ENCODE assay signal across 21 mouse cellular contexts in the genomic region with DNA sequence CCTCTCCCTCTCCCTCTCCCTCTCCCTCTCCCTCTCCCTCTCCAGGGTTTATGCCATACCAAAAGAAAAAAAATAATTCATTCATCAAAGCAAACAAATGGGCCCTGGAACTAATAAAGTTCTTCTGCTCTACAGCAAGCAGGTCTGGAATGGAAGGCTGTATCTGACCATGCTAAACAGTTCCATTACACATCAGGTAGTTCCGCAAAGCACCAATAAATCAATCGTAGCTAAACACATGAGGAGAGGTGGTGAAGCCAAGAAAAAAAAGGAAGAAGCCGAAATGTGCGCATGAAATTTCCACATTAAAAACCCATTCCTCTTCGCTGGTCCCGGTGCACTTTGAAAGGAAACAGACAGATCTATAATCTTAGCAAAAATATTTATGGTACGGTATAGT.
A peak's percentile ranks its signal among the peaks of the same experiment; 100 is the strongest.
DNase-seq lines count a peak whose midpoint lies in the region; ATAC-seq and TF ChIP-seq lines count a peak whose summit lies in the region.
"Had no signal": no experiment of that assay in that cellular context is flagged by ENCODE, and none has a peak within 500 bp of the region (broad histone marks: within the 10 kb centered on the region; RNA-seq: fewer than 3 reads in every experiment).

No protein-coding gene starts in this region.

- H3K4me2 ChIP-seq in kidney, postnatal 0 days (ENCODE audit: low read length), result no peak overlapping the region
- H3K4me2 ChIP-seq in kidney, embryonic 15.5 days, result no peak overlapping the region
- H3K4me2 ChIP-seq in stomach, postnatal 0 days (replicated peaks; ENCODE audit: low read depth), result no peak overlapping the region
- H3K4me2 ChIP-seq: embryonic facial prominence, embryonic 12.5 days; forebrain, embryonic 13.5 days; forebrain, embryonic 15.5 days had no signal

- H3K9me3 ChIP-seq in kidney, postnatal 0 days (replicated peaks; ENCODE audit: low read length), result no peaks in the 10 kb centered on the region
- no peaks in the 10 kb centered on the region for H3K9me3 ChIP-seq in kidney, embryonic 15.5 days (replicated peaks)
- no peaks in the 10 kb centered on the region for H3K9me3 ChIP-seq in stomach, postnatal 0 days (ENCODE audit: control insufficient read depth, low read length)
- H3K9me3 ChIP-seq: embryonic facial prominence, embryonic 10.5 days; embryonic facial prominence, embryonic 12.5 days; forebrain, embryonic 13.5 days; forebrain, embryonic 15.5 days had no signal

- H3K4me1 ChIP-seq in kidney, postnatal 0 days (replicated peaks; ENCODE audit: insufficient read depth, low read length), result no peaks in the 10 kb centered on the region
- H3K4me1 ChIP-seq in kidney, embryonic 15.5 days, result no peaks in the 10 kb centered on the region
- no peaks in the 10 kb centered on the region for H3K4me1 ChIP-seq in stomach, postnatal 0 days (replicated peaks; ENCODE audit: control insufficient read depth, insufficient read depth)
- H3K4me1 ChIP-seq: embryonic facial prominence, embryonic 10.5 days; embryonic facial prominence, embryonic 12.5 days; forebrain, embryonic 13.5 days; forebrain, embryonic 15.5 days had no signal

- no peak for TF ChIP-seq CTCF in kidney, postnatal 0 days (IDR thresholded peaks at IDR 0.05; ENCODE audit: low read depth)
- TF ChIP-seq CTCF in stomach, postnatal 0 days (IDR thresholded peaks at IDR 0.05; ENCODE audit: low read depth), result no peak

- TF ChIP-seq EP300 in stomach, postnatal 0 days (optimal IDR thresholded peaks at IDR 0.05), result no peak

- DNase-seq in kidney, postnatal 0 days (ENCODE audit: low spot score), result peak; percentile 1
- DNase-seq in forelimb bud, embryonic 11.5 days (ENCODE audit: low read depth, low spot score), result peak; percentile 20
- DNase-seq in stomach, postnatal 0 days (ENCODE audit: low spot score), result no peak
- no peak for DNase-seq in heart, postnatal 4 days
- DNase-seq: adrenal gland, adult 8-10 months; adrenal gland, postnatal 14 days; adrenal gland, postnatal 36 days; B cell, adult 2 months; cerebellum, adult 11-12 months; cerebellum, adult 9-10 months had no signal

- 78% methylated on average over 7 of the region's 7 CpGs for WGBS in kidney, postnatal 0 days
- 78% methylated on average over 7 of the region's 7 CpGs for WGBS in kidney, embryonic 15.5 days
- WGBS in stomach, postnatal 0 days, result 51% methylated on average over 7 of the region's 7 CpGs

- H3K27me3 ChIP-seq in kidney, postnatal 0 days (ENCODE audit: insufficient read depth, low read length), result no peaks in the 10 kb centered on the region
- no peaks in the 10 kb centered on the region for H3K27me3 ChIP-seq in kidney, embryonic 15.5 days
- no peaks in the 10 kb centered on the region for H3K27me3 ChIP-seq in stomach, postnatal 0 days (ENCODE audit: control insufficient read depth, insufficient read depth, low read length)
- H3K27me3 ChIP-seq: CH12.LX; embryonic facial prominence, embryonic 12.5 days; forebrain, embryonic 13.5 days; forebrain, embryonic 15.5 days; Patski had no signal

- H3K9ac ChIP-seq in kidney, postnatal 0 days (ENCODE audit: low read depth, low read length), result no peak overlapping the region
- no peak overlapping the region for H3K9ac ChIP-seq in kidney, embryonic 15.5 days
- H3K9ac ChIP-seq in stomach, postnatal 0 days (ENCODE audit: low read length), result no peak overlapping the region
- H3K9ac ChIP-seq: embryonic facial prominence, embryonic 12.5 days; forebrain, embryonic 13.5 days; forebrain, embryonic 15.5 days had no signal

- no peak for ATAC-seq in kidney, postnatal 0 days (replicated peaks; ENCODE audit: low FRiP score, low read depth)
- no peak for ATAC-seq in kidney, embryonic 15.5 days (replicated peaks; ENCODE audit: low FRiP score)
- ATAC-seq in hematopoietic stem cell, adult 5-6 weeks (replicated peaks in 1 of 2; ENCODE audit: insufficient read depth in 1 of 2, low FRiP score in 2 of 2, low TSS enrichment in 1 of 2, low read depth in 1 of 2, poor library complexity in 2 of 2, severe bottlenecking in 2 of 2), result peak; percentile 65 to 72
- no peak for ATAC-seq in stomach, postnatal 0 days (ENCODE audit: low FRiP score, low TSS enrichment)
- ATAC-seq: activated CD4-positive, CD25-positive, alpha-beta regulatory T cell, adult 4 months; CD4-positive, CD25-positive, alpha-beta regulatory T cell, adult 4 months; forebrain, embryonic 13.5 days; forebrain, embryonic 15.5 days; Patski had no signal

- H3K36me3 ChIP-seq in kidney, postnatal 0 days (ENCODE audit: insufficient read depth, low read length), result no peaks in the 10 kb centered on the region
- no peaks in the 10 kb centered on the region for H3K36me3 ChIP-seq in kidney, embryonic 15.5 days
- no peaks in the 10 kb centered on the region for H3K36me3 ChIP-seq in stomach, postnatal 0 days (ENCODE audit: control insufficient read depth, insufficient read depth, low read length)
- H3K36me3 ChIP-seq: embryonic facial prominence, embryonic 10.5 days; embryonic facial prominence, embryonic 12.5 days; forebrain, embryonic 15.5 days; G1E had no signal

- no peak overlapping the region for H3K4me3 ChIP-seq in kidney, postnatal 0 days (replicated peaks; ENCODE audit: low read depth, low read length)
- no peak overlapping the region for H3K4me3 ChIP-seq in kidney, embryonic 15.5 days (replicated peaks)
- H3K4me3 ChIP-seq in stomach, postnatal 0 days (ENCODE audit: low read depth, low read length), result no peak overlapping the region
- H3K4me3 ChIP-seq: embryonic facial prominence, embryonic 10.5 days; embryonic facial prominence, embryonic 12.5 days; forebrain, embryonic 13.5 days; forebrain, embryonic 15.5 days had no signal

- no peak overlapping the region for H3K27ac ChIP-seq in kidney, postnatal 0 days
- H3K27ac ChIP-seq in kidney, embryonic 15.5 days, result no peak overlapping the region
- H3K27ac ChIP-seq in stomach, postnatal 0 days (replicated peaks), result no peak overlapping the region
- H3K27ac ChIP-seq: embryonic facial prominence, embryonic 10.5 days; embryonic facial prominence, embryonic 12.5 days; forebrain, embryonic 13.5 days; forebrain, embryonic 15.5 days had no signal

Comparison
In these comparisons a context has a peak if more than half of its experiments do, and no peak if none do; other contexts are left out.
1. ATAC-seq: peak in hematopoietic stem cell, adult 5-6 weeks (2 of 2); none in kidney, postnatal 0 days (single experiment), kidney, embryonic 15.5 days (single experiment) and stomach, postnatal 0 days (single experiment).
2. DNase-seq: peak in kidney, postnatal 0 days (single experiment) and forelimb bud, embryonic 11.5 days (single experiment); none in stomach, postnatal 0 days (single experiment) and heart, postnatal 4 days (single experiment).